Mouse (Mus musculus) CH12.LX (cell line): Measurements from ENCODE around the gene Mob1a.

Source experiments
- HCFC1 ChIP-seq: IDR thresholded peaks from 2 replicates; pipeline ENCODE4 v1.6.1; 2012; ENCODE audit warnings: low read depth, mild to moderate bottlenecking, inconsistent platforms, low read length, improper control_type of control experiment
- POLR2A ChIP-seq: IDR thresholded peaks from 2 replicates; pipeline ENCODE4 v1.6.1; 2011; ENCODE audit warnings: low read depth, mild to moderate bottlenecking, improper control_type of control experiment, low read length

DNA sequence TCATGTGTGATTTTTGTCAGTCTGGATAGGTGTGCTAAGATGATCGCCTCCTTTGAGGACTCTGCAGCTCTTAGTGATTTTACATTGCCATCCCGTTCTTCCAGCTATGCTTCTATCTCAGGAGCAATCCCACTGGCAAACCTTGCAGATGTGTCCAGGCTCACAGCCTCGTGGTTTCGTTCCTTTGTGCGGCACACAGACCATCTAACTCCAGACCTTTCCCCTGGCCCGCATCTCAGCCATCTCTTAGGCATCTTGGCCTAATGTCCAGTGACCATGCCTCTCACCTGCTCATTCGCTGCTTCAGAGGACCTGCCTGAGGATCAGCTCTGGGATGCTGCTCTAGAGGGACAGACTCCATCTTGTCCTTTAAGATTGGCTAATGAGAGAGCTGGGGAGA lies 24.4 kb downstream of the Mob1a start:
- TF ChIP-seq HCFC1: no peak
- TF ChIP-seq POLR2A: no peak
